Mouse (Mus musculus) ES-E14 (cell line): ENCODE results near the gene March1. TPM values are rescaled to one million over a fixed set of nuclear protein-coding genes. Genes with fewer than 3 reads are reported as not detected.

Experiments
- DNase-seq: peaks from one replicate; pipeline ENCODE4 v3.0.0-alpha.2; 2013; ENCODE audit warnings: low read depth, low spot score
- H3K27ac ChIP-seq: 2 replicates; pipeline ENCODE4 v1.5.1; 2012; ENCODE audit warnings: low read depth, mild to moderate bottlenecking, low read length, moderate library complexity, mixed read lengths; ENCODE audit not compliant: poor library complexity, insufficient read depth, severe bottlenecking
- H3K36me3 ChIP-seq: 2 replicates; pipeline ENCODE4 v1.6.1; 2012; ENCODE audit warnings: mild to moderate bottlenecking, low read length, moderate library complexity, mixed read lengths; ENCODE audit not compliant: control insufficient read depth, poor library complexity, insufficient read depth, severe bottlenecking
- H3K4me1 ChIP-seq, 2 experiments: fragments of 150-350 bp in 1 of 2; sonication (generic) in 1 of 2; 2 replicates each; pipeline ENCODE4 v1.6.1; 2012; ENCODE audit warnings: low read length in 2 of 2, mild to moderate bottlenecking in 1 of 2, mixed read lengths in 1 of 2; ENCODE audit not compliant: control insufficient read depth in 2 of 2, insufficient read depth in 2 of 2, poor library complexity in 1 of 2
- H3K4me3 ChIP-seq, 2 experiments: fragments of 150-350 bp in 1 of 2; sonication (generic) in 1 of 2; 2 replicates each; pipeline ENCODE4 v1.5.1; 2012; ENCODE audit warnings: low read length in 2 of 2, low read depth in 1 of 2, mild to moderate bottlenecking in 1 of 2, mixed read lengths in 1 of 2; ENCODE audit not compliant: insufficient read depth in 1 of 2, poor library complexity in 1 of 2, severe bottlenecking in 1 of 2
- H3K9ac ChIP-seq: 2 replicates; pipeline ENCODE4 v1.6.1; 2012; ENCODE audit warnings: low read depth, mild to moderate bottlenecking, low read length, mixed read lengths; ENCODE audit not compliant: poor library complexity, insufficient read depth, severe bottlenecking
- H3K9me3 ChIP-seq: fragments of 150-350 bp; sonication (generic); 2 replicates; pipeline ENCODE4 v1.6.1; 2012; ENCODE audit warnings: low read depth, mild to moderate bottlenecking, low read length; ENCODE audit not compliant: control insufficient read depth, insufficient read depth
- CHD2 ChIP-seq: IDR thresholded peaks from 2 replicates; pipeline ENCODE4 v1.6.1; 2014; ENCODE audit warnings: mild to moderate bottlenecking, low read depth, low read length, inconsistent platforms
- HCFC1 ChIP-seq: IDR thresholded peaks from 2 replicates; pipeline ENCODE4 v1.6.1; 2012; ENCODE audit warnings: low read length, inconsistent platforms, borderline replicate concordance; ENCODE audit not compliant: insufficient read depth
- MAFK ChIP-seq: IDR thresholded peaks from 2 replicates; pipeline ENCODE4 v1.6.1; 2014; ENCODE audit warnings: mild to moderate bottlenecking, low read depth, low read length, inconsistent platforms; ENCODE audit not compliant: insufficient read depth
- ZC3H11A ChIP-seq: IDR thresholded peaks from 2 replicates; pipeline ENCODE4 v1.6.1; 2012; ENCODE audit warnings: low read depth, mild to moderate bottlenecking, inconsistent platforms, low read length, borderline replicate concordance
- ZNF384 ChIP-seq: IDR thresholded peaks from 2 replicates; pipeline ENCODE4 v1.6.1; 2012; ENCODE audit warnings: low read depth, low read length, inconsistent platforms
- in situ Hi-C, 2 experiments: fragments of 600-800 bp; cut with MboI; formaldehyde crosslinking; loops; one replicate each; pipeline ENCODE4 v1.15.1; 2025; ENCODE audit warnings: low sequenced_read_pairs in 2 of 2, inconsistent platforms in 1 of 2; ENCODE audit not compliant: unreplicated experiment in 2 of 2
- total RNA-seq: library from RNA; depleted of rRNA; stranded (reverse); fragments of 300-350 nt; gene quantifications from 2 replicates; pipeline ENCODE4 v1.2.3, GENCODE M21; 2012

Gene March1
- total RNA-seq, 1 experiment, result 0.22 TPM

- in situ Hi-C loops, result no loop called here
- Histone ChIP-seq H3K9me3 (no peaks in the 10 kb centered on the region), H3K36me3 (no peaks in the 10 kb centered on the region), H3K4me3 (no peak overlapping the region), H3K9ac (no peak overlapping the region), H3K4me1 (no peaks in the 10 kb centered on the region), H3K27ac (no peak overlapping the region)
- TF ChIP-seq CHD2, result no peak
- TF ChIP-seq HCFC1, result no peak
- no peak for TF ChIP-seq MAFK
- TF ChIP-seq ZC3H11A, result no peak
- no peak for TF ChIP-seq ZNF384
- no peak for DNase-seq
These were observed 541.9 kb downstream of the March1 start for GRCm38 (mm10) chr8:66159648-66160047.

- in situ Hi-C loops, result no loop called here
- no peak for TF ChIP-seq MAFK
- TF ChIP-seq CHD2, result no peak
- TF ChIP-seq ZC3H11A, result no peak
- TF ChIP-seq ZNF384, result no peak
- no peak for TF ChIP-seq HCFC1
- H3K36me3 ChIP-seq, result no peaks in the 10 kb centered on the region
These were observed 549.1 kb downstream of the March1 start for GRCm38 (mm10) chr8:66166835-66167234.

GRCm38 (mm10) chr8:66167405-66168173, 549.9 kb downstream of the March1 start:
- in situ Hi-C loops, result no loop called here
- Histone ChIP-seq H3K36me3 (no peaks in the 10 kb centered on the region), H3K9ac (no peak overlapping the region), H3K27ac (no peak overlapping the region), H3K9me3 (no peaks in the 10 kb centered on the region), H3K4me3 (no peak overlapping the region), H3K4me1 (no peaks in the 10 kb centered on the region)
- TF ChIP-seq CHD2, result no peak
- no peak for TF ChIP-seq ZNF384
- TF ChIP-seq ZC3H11A, result no peak
- TF ChIP-seq HCFC1, result no peak
- no peak for DNase-seq

More at GRCm38 (mm10) chr8:66166835-66167234, 549.1 kb downstream of the March1 start:
- DNase-seq, result no peak
- Histone ChIP-seq H3K4me3 (no peak overlapping the region), H3K27ac (no peak overlapping the region), H3K4me1 (no peaks in the 10 kb centered on the region), H3K9ac (no peak overlapping the region), H3K9me3 (no peaks in the 10 kb centered on the region)

GRCm38 (mm10) chr8:66179336-66179735, 561.6 kb downstream of the March1 start:
- Histone ChIP-seq H3K9me3 (no peaks in the 10 kb centered on the region), H3K9ac (no peak overlapping the region), H3K4me1 (no peaks in the 10 kb centered on the region), H3K36me3 (no peaks in the 10 kb centered on the region), H3K4me3 (no peak overlapping the region), H3K27ac (no peak overlapping the region)
- in situ Hi-C loops, result no loop called here
- no peak for TF ChIP-seq ZNF384
- TF ChIP-seq ZC3H11A, result no peak
- no peak for TF ChIP-seq HCFC1
- TF ChIP-seq CHD2, result no peak
- TF ChIP-seq MAFK, result no peak
- DNase-seq, result no peak

GRCm38 (mm10) chr8:66181265-66181664, 563.6 kb downstream of the March1 start:
- no peak for DNase-seq
- TF ChIP-seq ZNF384 (no peak), CHD2 (no peak), ZC3H11A (no peak), MAFK (no peak), HCFC1 (no peak)

More at GRCm38 (mm10) chr8:66181265-66181664, 563.6 kb downstream of the March1 start:
- in situ Hi-C loops, result no loop called here
- H3K4me3 ChIP-seq, result no peak overlapping the region
- no peaks in the 10 kb centered on the region for H3K4me1 ChIP-seq
- no peaks in the 10 kb centered on the region for H3K36me3 ChIP-seq
- no peak overlapping the region for H3K9ac ChIP-seq
- H3K9me3 ChIP-seq, result no peaks in the 10 kb centered on the region
- H3K27ac ChIP-seq, result no peak overlapping the region
